Mouse (Mus musculus) neural tube, embryonic 14.5 days (tissue): ENCODE data around the gene Slc4a4. TPM values are rescaled to one million over a fixed set of nuclear protein-coding genes. Genes with fewer than 3 reads are reported as not detected.

ENCODE experiments used
- ATAC-seq: fragments of 200-750 bp; cut with Nextera tagmentation; 2 replicates; pipeline ENCODE4 v1.8.0; 2017; ENCODE audit warnings: low read depth, mild to moderate bottlenecking, moderate TSS enrichment, moderate library complexity
- H3K27ac ChIP-seq: fragments of 300-500 bp; sonication (generic); 2 replicates; pipeline ENCODE4 v1.5.1; 2014; ENCODE audit warnings: low read depth, mild to moderate bottlenecking, control low read depth, low read length, moderate library complexity, mixed read lengths
- H3K27me3 ChIP-seq: fragments of 300-500 bp; sonication (generic); 2 replicates; pipeline ENCODE4 v1.6.1; 2014; ENCODE audit warnings: low read length; ENCODE audit not compliant: control insufficient read depth, insufficient read depth
- H3K36me3 ChIP-seq: fragments of 300-500 bp; sonication (generic); 2 replicates; pipeline ENCODE4 v1.6.1; 2014; ENCODE audit warnings: low read length, mixed read lengths; ENCODE audit not compliant: control insufficient read depth, insufficient read depth
- H3K4me1 ChIP-seq: fragments of 300-500 bp; sonication (generic); 2 replicates; pipeline ENCODE4 v1.6.1; 2014; ENCODE audit warnings: low read length; ENCODE audit not compliant: control insufficient read depth, insufficient read depth
- H3K4me2 ChIP-seq: fragments of 300-500 bp; sonication (generic); 2 replicates; pipeline ENCODE4 v1.6.1; 2014; ENCODE audit warnings: mild to moderate bottlenecking, low read depth, low read length, control low read depth
- H3K4me3 ChIP-seq: fragments of 300-500 bp; sonication (generic); 2 replicates; pipeline ENCODE4 v1.5.1; 2014; ENCODE audit warnings: low read depth, low read length, control low read depth, mixed read lengths
- H3K9ac ChIP-seq: fragments of 300-500 bp; sonication (generic); replicated peaks from 2 replicates; pipeline ENCODE4 v1.6.1; 2014; ENCODE audit warnings: low read depth, mild to moderate bottlenecking, control low read depth, low read length, mixed read lengths
- H3K9me3 ChIP-seq: fragments of 300-500 bp; sonication (generic); 2 replicates; pipeline ENCODE4 v1.6.1; 2016; ENCODE audit warnings: low read length; ENCODE audit not compliant: control insufficient read depth
- WGBS: fragments of 180-500 bp; shearing (Covaris S2); extraction: QIAGEN DNeasy Blood & Tissue Kit; methylation state at CpG from one replicate; pipeline ENCODE4 v1.1.7; 2014; 5-methylcytosine and 5-hydroxymethylcytosine counted together
- polyA plus RNA-seq: library from polyadenylated mRNA; unstranded; fragments of >200 nt; fragmentation: Nextera tagmentation; extraction: Ambion mirVana; gene quantifications from 2 replicates; pipeline ENCODE4 v1.2.1, GENCODE M21; 2014

Gene Slc4a4
- polyA plus RNA-seq, 1 experiment from 2014 or later = 15.8 TPM

DNA sequence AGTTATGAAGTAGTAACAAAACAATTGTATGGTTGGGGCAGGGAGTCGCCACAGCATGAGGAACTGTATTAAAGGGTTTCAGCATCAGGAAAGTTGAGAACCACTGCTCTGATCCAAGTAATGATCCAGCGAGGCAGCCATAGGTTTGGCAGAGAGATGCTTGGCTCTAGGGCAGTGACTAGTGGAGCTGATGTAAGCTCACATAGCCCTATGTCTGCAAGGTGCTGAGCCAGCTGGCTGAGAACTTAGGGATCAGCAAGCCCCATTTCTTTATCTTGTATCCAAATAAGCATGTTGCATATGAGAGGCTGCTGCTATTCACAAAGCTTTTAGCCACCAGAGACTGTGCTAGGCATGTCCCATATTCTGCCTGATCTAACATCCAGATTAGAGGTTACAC lies 259.7 kb downstream of the Slc4a4 start:
- 92% methylated on average over 2 of the region's 2 CpGs for WGBS
- Histone ChIP-seq H3K36me3 (no peaks in the 10 kb centered on the region), H3K4me2 (no peak overlapping the region), H3K4me3 (no peak overlapping the region), H3K27me3 (no peaks in the 10 kb centered on the region), H3K9ac (no peak overlapping the region), H3K27ac (no peak overlapping the region), H3K9me3 (no peaks in the 10 kb centered on the region), H3K4me1 (no peaks in the 10 kb centered on the region)
- ATAC-seq = no peak

DNA sequence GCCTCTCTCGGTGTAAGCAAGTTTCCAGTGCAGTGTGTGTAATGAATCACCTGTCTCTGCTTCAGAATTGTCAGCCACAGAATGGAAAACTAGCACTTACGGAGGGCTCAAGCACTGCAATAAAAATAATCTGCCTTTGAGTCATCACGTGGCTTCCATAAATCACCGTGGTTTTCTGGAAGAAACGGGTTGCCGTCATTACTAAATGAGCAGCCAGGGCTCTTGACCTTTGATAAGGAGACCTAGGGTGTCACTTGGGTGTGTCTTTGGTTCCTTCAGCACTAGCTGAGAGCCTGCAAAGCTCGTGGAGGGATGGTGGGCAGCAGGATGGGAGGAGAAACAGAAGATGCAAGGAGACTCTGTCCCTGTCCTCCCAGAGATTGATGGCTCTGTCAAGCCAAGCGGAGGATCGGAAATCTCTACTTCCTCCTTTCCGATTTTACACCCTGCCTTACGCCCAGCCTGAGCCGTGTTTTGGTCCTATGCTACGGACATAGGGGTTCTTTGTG lies 260.7 kb downstream of the Slc4a4 start:
- peak; percentile 82 for ATAC-seq
- WGBS = 47% methylated on average over 13 of the region's 13 CpGs

DNA sequence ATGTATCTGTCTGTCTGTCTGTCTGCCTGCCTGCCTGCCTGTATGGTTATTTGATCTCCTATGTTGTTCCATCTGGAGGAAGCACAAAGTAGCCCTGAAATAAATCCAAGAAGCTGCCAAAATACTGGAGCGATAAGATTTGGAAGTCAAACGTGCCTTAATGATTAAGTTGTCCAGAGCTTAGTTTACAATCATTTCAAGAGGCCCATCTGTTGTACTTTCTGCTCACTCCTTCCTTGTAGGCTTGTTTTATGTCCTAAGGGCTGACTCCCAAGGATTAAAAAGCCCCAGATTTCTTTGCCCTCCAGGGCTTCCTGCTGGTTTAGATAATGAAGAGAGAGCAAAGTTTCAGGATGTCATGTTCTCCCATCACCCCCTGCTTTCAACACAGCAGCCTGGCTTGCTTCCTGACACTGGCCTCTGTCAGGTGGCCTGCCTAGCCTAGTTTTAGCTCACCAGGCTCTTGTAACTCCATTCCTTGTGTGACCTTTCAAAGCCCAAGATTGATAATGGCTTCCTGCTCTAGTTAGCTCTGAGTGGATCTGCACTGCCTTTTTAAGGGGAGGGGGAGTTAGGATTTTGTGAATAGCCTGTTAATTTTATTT lies 262.9 kb downstream of the Slc4a4 start:
- Histone ChIP-seq H3K9ac (no peak overlapping the region), H3K27ac (no peak overlapping the region), H3K36me3 (no peaks in the 10 kb centered on the region), H3K4me2 (no peak overlapping the region), H3K4me1 (no peaks in the 10 kb centered on the region), H3K4me3 (no peak overlapping the region), H3K27me3 (no peaks in the 10 kb centered on the region), H3K9me3 (no peaks in the 10 kb centered on the region)
- no peak for ATAC-seq
- WGBS = 45% methylated on average over 2 of the region's 2 CpGs

More for the DNA sequence above, 260.7 kb downstream of the Slc4a4 start:
- H3K4me3 ChIP-seq = no peak overlapping the region
- H3K4me2 ChIP-seq = no peak overlapping the region
- no peak overlapping the region for H3K9ac ChIP-seq
- no peaks in the 10 kb centered on the region for H3K9me3 ChIP-seq
- H3K4me1 ChIP-seq = no peaks in the 10 kb centered on the region
- no peak overlapping the region for H3K27ac ChIP-seq
- no peaks in the 10 kb centered on the region for H3K27me3 ChIP-seq
- H3K36me3 ChIP-seq = no peaks in the 10 kb centered on the region

DNA sequence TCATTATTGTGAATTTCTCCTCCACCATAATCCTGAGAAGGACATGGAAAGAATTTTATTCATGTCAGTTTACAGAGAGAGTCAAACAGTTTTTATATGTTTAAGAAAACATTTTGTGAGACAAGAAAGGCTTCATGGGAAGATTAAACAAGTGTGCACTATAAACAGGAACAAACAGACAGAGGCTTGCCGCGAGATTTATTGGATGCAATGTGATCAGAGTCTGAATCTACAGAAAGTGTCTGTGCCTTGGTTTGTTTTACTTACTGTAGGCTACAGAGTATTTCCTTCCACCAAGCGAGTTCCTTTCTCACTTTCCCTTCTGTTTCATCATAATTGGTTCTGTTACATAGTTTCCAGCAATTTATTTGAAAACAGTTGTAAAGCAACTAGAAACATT lies 264.5 kb downstream of the Slc4a4 start:
- Histone ChIP-seq H3K27me3 (no peaks in the 10 kb centered on the region), H3K9ac (no peak overlapping the region), H3K4me2 (no peak overlapping the region), H3K9me3 (no peaks in the 10 kb centered on the region), H3K27ac (no peak overlapping the region), H3K36me3 (no peaks in the 10 kb centered on the region), H3K4me1 (no peaks in the 10 kb centered on the region), H3K4me3 (no peak overlapping the region)
- WGBS = 87% methylated on average over 3 of the region's 3 CpGs
- ATAC-seq = no peak

DNA sequence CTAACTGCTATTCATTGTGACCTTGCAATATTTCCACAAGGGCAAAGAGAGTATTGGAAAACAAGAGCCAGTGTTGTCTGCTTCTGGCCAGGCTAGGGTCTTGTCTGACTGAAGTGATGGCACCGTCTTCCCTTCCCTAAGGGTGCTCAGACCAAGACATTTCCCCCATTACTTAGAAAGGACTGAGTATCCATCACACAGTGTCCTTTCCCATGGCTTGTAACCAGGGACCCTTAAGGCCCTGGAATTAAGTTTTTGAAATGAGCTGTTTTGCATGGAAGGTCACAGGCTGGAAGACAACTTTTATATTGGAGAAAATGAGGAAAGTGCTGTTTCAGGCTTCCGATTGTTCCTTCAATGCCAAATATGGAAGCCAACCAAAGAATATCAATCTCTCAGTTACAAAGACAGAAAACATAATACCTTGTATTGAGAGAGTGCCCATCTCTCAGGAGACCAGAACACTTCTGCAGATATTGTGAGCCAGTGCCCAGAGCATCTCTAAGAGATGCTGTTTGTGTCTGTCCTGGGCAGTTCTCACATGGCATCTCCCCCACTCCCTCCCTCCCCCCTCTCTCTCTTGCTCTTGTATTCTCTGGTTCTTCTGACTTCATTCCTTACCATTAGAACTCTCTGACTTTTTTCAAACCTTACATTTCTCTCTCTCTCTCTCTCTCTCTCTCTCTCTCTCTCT lies 284.6 kb downstream of the Slc4a4 start:
- H3K9ac ChIP-seq = no peak overlapping the region
- no peak overlapping the region for H3K4me3 ChIP-seq
- ATAC-seq = peak; percentile 69; the same call in 1 of the 2 replicates
- H3K4me1 ChIP-seq = no peaks in the 10 kb centered on the region
- H3K27me3 ChIP-seq = no peaks in the 10 kb centered on the region
- WGBS = 83% methylated on average over 2 of the region's 2 CpGs
- no peaks in the 10 kb centered on the region for H3K36me3 ChIP-seq
- H3K4me2 ChIP-seq = no peak overlapping the region
- no peak overlapping the region for H3K27ac ChIP-seq
- H3K9me3 ChIP-seq = no peaks in the 10 kb centered on the region

DNA sequence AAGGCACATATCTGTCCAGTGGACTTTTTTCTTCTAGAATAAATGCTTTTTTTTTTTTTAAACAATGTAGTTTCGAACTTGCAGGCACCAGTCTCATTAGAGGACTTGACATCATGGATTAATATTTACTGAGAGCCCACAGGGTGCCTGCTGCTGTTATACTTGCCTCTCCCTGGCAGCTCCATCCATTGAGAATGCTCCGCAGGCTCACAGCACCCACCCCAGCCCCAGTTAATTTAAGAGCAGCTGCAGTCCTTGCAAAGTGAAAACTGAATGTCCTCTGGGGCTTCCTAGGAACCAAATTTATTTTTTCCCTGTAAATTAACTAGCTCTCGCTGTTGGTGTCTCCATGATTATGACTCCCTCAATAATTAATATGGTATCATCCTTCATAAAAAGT lies 303.4 kb downstream of the Slc4a4 start:
- peak; percentile 84 for ATAC-seq
- H3K4me3 ChIP-seq = no peak overlapping the region
- no peaks in the 10 kb centered on the region for H3K4me1 ChIP-seq
- H3K27me3 ChIP-seq = no peaks in the 10 kb centered on the region
- H3K36me3 ChIP-seq = no peaks in the 10 kb centered on the region
- H3K27ac ChIP-seq = no peak overlapping the region
- H3K9ac ChIP-seq = no peak overlapping the region
- no peaks in the 10 kb centered on the region for H3K9me3 ChIP-seq
- no peak overlapping the region for H3K4me2 ChIP-seq
- WGBS = 26% methylated on average over 3 of the region's 3 CpGs

DNA sequence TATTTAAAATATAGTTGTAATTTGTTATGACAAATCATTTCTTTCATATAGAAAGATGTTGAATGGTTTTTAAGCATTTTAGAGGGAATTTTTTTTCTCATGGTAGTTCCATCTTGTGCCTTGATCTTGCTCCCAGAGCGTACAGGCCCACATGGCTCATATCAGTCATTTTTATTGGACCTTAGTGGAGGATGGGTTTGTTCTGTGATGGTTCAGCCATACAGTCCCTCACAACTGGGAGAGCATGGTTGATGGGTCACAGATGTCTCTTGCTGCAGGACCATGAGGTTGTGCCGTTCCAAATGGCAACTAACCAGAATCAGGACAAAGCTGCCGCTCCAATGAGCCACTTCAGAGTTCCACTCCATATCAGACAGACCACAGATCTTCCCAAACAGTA lies 308.0 kb downstream of the Slc4a4 start:
- Histone ChIP-seq H3K4me3 (no peak overlapping the region), H3K9ac (no peak overlapping the region), H3K27ac (no peak overlapping the region), H3K9me3 (no peaks in the 10 kb centered on the region), H3K27me3 (no peaks in the 10 kb centered on the region), H3K36me3 (no peaks in the 10 kb centered on the region), H3K4me1 (no peaks in the 10 kb centered on the region), H3K4me2 (no peak overlapping the region)
- WGBS = 97% methylated on average over 3 of the region's 3 CpGs
- ATAC-seq = no peak

DNA sequence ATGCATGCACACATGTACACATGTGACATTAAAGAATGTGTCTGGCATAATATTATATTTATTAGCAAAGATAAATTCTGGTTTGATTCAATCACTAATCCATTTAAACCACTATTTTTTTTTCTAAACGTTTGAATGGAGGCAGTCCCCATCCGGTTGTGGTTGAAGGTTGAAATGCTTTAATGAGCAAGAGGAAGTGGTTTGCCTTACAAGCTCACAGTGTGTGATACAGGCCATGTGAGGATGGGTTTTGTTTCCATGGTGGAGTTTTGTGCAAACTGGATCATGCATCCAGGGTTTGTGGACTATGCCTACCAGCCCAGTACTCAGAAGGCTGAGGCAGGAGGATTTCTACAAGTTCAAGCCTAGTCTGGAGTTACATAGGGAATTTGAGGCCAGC lies 311.9 kb downstream of the Slc4a4 start:
- 87% methylated on average over 2 of the region's 2 CpGs for WGBS
- no peak overlapping the region for H3K4me2 ChIP-seq

DNA sequence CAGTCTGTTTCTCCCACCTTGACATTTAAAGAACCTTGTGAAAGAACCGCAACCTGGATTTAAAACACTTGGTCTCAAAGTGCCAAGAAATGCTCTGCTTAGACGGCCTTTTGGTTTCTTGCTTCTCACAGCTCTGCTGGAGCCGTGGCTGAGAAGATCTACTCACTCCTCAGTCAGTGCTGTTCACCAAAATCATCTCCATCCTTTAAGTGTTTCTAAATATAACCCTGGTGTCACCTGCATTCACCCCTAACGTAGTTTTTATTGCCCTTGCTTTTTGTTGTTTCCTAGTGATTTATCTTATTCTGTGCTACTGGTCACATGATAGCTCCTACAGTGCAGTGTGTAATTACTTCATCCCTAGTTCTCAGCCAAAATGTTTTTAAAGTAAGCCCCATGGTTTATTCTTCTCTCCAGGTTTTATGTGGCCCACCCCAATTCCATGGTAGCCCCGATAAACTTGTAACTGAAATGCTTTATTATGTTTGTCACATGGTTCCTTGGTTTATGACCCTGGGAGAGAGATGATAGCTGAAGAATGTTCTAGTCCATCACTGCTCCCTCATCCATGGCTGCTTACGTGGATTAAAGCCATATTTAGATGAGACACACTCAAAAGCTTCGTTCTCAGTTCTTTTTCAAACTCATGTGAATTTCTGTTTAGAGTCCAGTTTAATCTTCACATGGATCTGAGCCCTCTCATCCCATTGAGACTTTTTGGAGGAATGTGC lies 323.5 kb downstream of the Slc4a4 start:
- Histone ChIP-seq H3K9ac (no peak overlapping the region), H3K4me3 (no peak overlapping the region), H3K27me3 (no peaks in the 10 kb centered on the region), H3K27ac (no peak overlapping the region), H3K9me3 (no peaks in the 10 kb centered on the region), H3K4me2 (no peak overlapping the region), H3K36me3 (no peaks in the 10 kb centered on the region), H3K4me1 (no peaks in the 10 kb centered on the region)
- ATAC-seq = no peak
- WGBS = 69% methylated on average over 7 of the region's 7 CpGs

More for the DNA sequence above, 311.9 kb downstream of the Slc4a4 start:
- ATAC-seq = no peak
- no peak overlapping the region for H3K4me3 ChIP-seq
- no peaks in the 10 kb centered on the region for H3K36me3 ChIP-seq
- no peak overlapping the region for H3K9ac ChIP-seq
- H3K27me3 ChIP-seq = no peaks in the 10 kb centered on the region
- no peaks in the 10 kb centered on the region for H3K4me1 ChIP-seq
- no peaks in the 10 kb centered on the region for H3K9me3 ChIP-seq
- no peak overlapping the region for H3K27ac ChIP-seq
